Mouse (Mus musculus) small intestine, adult 2 months (tissue): ENCODE results near the gene Adamts20.

Source experiments
- CTCF ChIP-seq: fragments of 200-500 bp; IDR thresholded peaks from 2 replicates; pipeline ENCODE4 v1.5.1; 2012; ENCODE audit warnings: low read depth, mild to moderate bottlenecking, control low read depth, inconsistent platforms, low read length, moderate library complexity, mixed read lengths; ENCODE audit not compliant: insufficient replicate concordance, insufficient read length; ENCODE audit errors: extremely low read depth
- POLR2A ChIP-seq: fragments of 200-500 bp; IDR thresholded peaks from 2 replicates; pipeline ENCODE4 v1.6.1; 2012; ENCODE audit warnings: low read depth, mild to moderate bottlenecking, control low read depth, inconsistent platforms, low read length, moderate library complexity

- TF ChIP-seq CTCF (no peak), POLR2A (no peak)
Measured at GRCm38 (mm10) chr15:94239127-94239526, 226.1 kb downstream of the Adamts20 start.
